Mouse (Mus musculus) CH12.LX (cell line): ENCODE data around the gene RPS10-NUDT3. TPM values are rescaled to one million over a fixed set of nuclear protein-coding genes. Genes with fewer than 3 reads are reported as not detected.

Source experiments
- DNase-seq: peaks from one replicate; pipeline ENCODE4 v3.0.0-alpha.2; 2013; ENCODE audit errors: extremely low read depth
- H3K27ac ChIP-seq: 2 replicates; pipeline ENCODE4 v1.5.1; 2012; ENCODE audit warnings: low read depth, mild to moderate bottlenecking, control low read depth, moderate library complexity; ENCODE audit not compliant: insufficient read depth
- H3K27me3 ChIP-seq: replicated peaks from 2 replicates; pipeline ENCODE3; 2012; ENCODE audit warnings: inconsistent platforms
- H3K36me3 ChIP-seq, 2 experiments: replicated peaks in 1 of 2; 2 replicates each; pipeline versions ENCODE3 to v1.6.1; 2012; ENCODE audit warnings: inconsistent platforms in 1 of 2, low read length in 1 of 2, mild to moderate bottlenecking in 1 of 2, mixed read lengths in 1 of 2, moderate library complexity in 1 of 2; ENCODE audit not compliant: control insufficient read depth in 1 of 2, insufficient read depth in 1 of 2
- H3K4me1 ChIP-seq, 2 experiments: 2 replicates each; pipeline ENCODE4 v1.6.1; 2012; ENCODE audit warnings: inconsistent platforms in 1 of 2, moderate library complexity in 1 of 2; ENCODE audit not compliant: insufficient read depth in 2 of 2, control insufficient read depth in 1 of 2
- H3K4me2 ChIP-seq: 2 replicates; pipeline ENCODE4 v1.6.1; 2012; ENCODE audit warnings: low read depth, mild to moderate bottlenecking, control low read depth; ENCODE audit not compliant: poor library complexity, insufficient read depth, severe bottlenecking
- H3K4me3 ChIP-seq, 3 experiments: fragments of 150-350 bp in 1 of 3; sonication (generic) in 1 of 3; replicated peaks in 1 of 3; 2 replicates each; pipeline versions ENCODE3 to v1.5.1; 2011 to 2012; ENCODE audit warnings: low read depth in 2 of 3, low read length in 2 of 3, mild to moderate bottlenecking in 2 of 3, moderate library complexity in 2 of 3, control low read depth in 1 of 3, improper control_type of control experiment in 1 of 3, inconsistent platforms in 1 of 3, mixed read lengths in 1 of 3; ENCODE audit not compliant: poor library complexity in 1 of 3
- H3K79me2 ChIP-seq: replicated peaks from 2 replicates; pipeline ENCODE4 v1.6.1; 2012; ENCODE audit warnings: mild to moderate bottlenecking, moderate library complexity; ENCODE audit not compliant: control insufficient read depth, poor library complexity, insufficient read depth, severe bottlenecking; ENCODE audit errors: extremely low read depth
- H3K9ac ChIP-seq: 2 replicates; pipeline ENCODE4 v1.6.1; 2012; ENCODE audit warnings: low read depth, mild to moderate bottlenecking, control low read depth, moderate library complexity; ENCODE audit not compliant: insufficient read depth
- H3K9me3 ChIP-seq: replicated peaks from 2 replicates; pipeline ENCODE3; 2012; ENCODE audit warnings: low read length, inconsistent platforms, mixed read lengths
- BHLHE40 ChIP-seq: IDR thresholded peaks from 2 replicates; pipeline ENCODE4 v1.6.1; 2011; ENCODE audit warnings: mild to moderate bottlenecking, low read depth, low read length, improper control_type of control experiment
- CHD2 ChIP-seq: IDR thresholded peaks from 2 replicates; pipeline ENCODE4 v1.6.1; 2011; ENCODE audit warnings: low read length, improper control_type of control experiment
- CTCF ChIP-seq, 2 experiments: IDR thresholded peaks in 1 of 2; conservative IDR thresholded peaks in 1 of 2; 2 replicates each; pipeline ENCODE4 v1.5.1; 2011 to 2012; ENCODE audit warnings: low read depth in 2 of 2, low read length in 2 of 2, improper control_type of control experiment in 1 of 2, inconsistent platforms in 1 of 2, mild to moderate bottlenecking in 1 of 2, moderate library complexity in 1 of 2
- ELF1 ChIP-seq: IDR thresholded peaks from 2 replicates; pipeline ENCODE4 v1.6.1; 2014; ENCODE audit warnings: low read depth, mild to moderate bottlenecking, inconsistent platforms, low read length, improper control_type of control experiment
- ETS1 ChIP-seq: conservative IDR thresholded peaks from 2 replicates; pipeline ENCODE4 v1.6.1; 2012; ENCODE audit warnings: low read depth, mild to moderate bottlenecking, inconsistent platforms, low read length, improper control_type of control experiment, moderate library complexity
- HCFC1 ChIP-seq: IDR thresholded peaks from 2 replicates; pipeline ENCODE4 v1.6.1; 2012; ENCODE audit warnings: low read depth, mild to moderate bottlenecking, inconsistent platforms, low read length, improper control_type of control experiment
- JUN ChIP-seq: IDR thresholded peaks from 2 replicates; pipeline ENCODE4 v1.6.1; 2011; ENCODE audit warnings: low read depth, mild to moderate bottlenecking, low read length, improper control_type of control experiment, moderate library complexity; ENCODE audit not compliant: insufficient read depth
- KAT2A ChIP-seq: IDR thresholded peaks from 2 replicates; pipeline ENCODE4 v1.6.1; 2012; ENCODE audit warnings: low read length, improper control_type of control experiment, inconsistent platforms; ENCODE audit not compliant: insufficient replicate concordance
- MAX ChIP-seq: IDR thresholded peaks from 2 replicates; pipeline ENCODE4 v1.6.1; 2011; ENCODE audit warnings: low read length, improper control_type of control experiment
- MYC ChIP-seq: IDR thresholded peaks from 2 replicates; pipeline ENCODE4 v1.6.1; 2011; ENCODE audit warnings: low read depth, mild to moderate bottlenecking, improper control_type of control experiment, low read length
- POLR2AphosphoS2 ChIP-seq: IDR thresholded peaks from 2 replicates; pipeline ENCODE4 v1.6.1; 2011; ENCODE audit warnings: low read depth, low read length, improper control_type of control experiment
- SIN3A ChIP-seq: IDR thresholded peaks from 2 replicates; pipeline ENCODE4 v1.6.1; 2012; ENCODE audit warnings: low read length, improper control_type of control experiment, inconsistent platforms
- TCF12 ChIP-seq: IDR thresholded peaks from 2 replicates; pipeline ENCODE4 v1.6.1; 2014; ENCODE audit warnings: low read depth, mild to moderate bottlenecking, inconsistent platforms, low read length, improper control_type of control experiment
- ZKSCAN1 ChIP-seq: IDR thresholded peaks from 2 replicates; pipeline ENCODE4 v1.6.1; 2012; ENCODE audit warnings: low read depth, inconsistent platforms, low read length, improper control_type of control experiment, borderline replicate concordance
- dilution Hi-C: fragments of 300-500 bp; cut with MboI; formaldehyde crosslinking; loops from 2 replicates; pipeline ENCODE4 v1.14.3; 2020; ENCODE audit warnings: low sequenced_read_pairs; ENCODE audit not compliant: extremely low pct_unique_long_range_greater_than_20kb, extremely low pct_ligation_motif_present
- in situ Hi-C: fragments of 300-500 bp; cut with MboI; formaldehyde crosslinking; loops from 3 replicates; pipeline ENCODE4 v1.14.3; 2019; ENCODE audit warnings: low sequenced_read_pairs, low pct_ligation_motif_present, low pct_unique_long_range_greater_than_20kb, mixed read lengths
- polyA plus RNA-seq: library from polyadenylated mRNA; unstranded; fragments of >175 nt; gene quantifications from 2 replicates; pipeline ENCODE4 v1.2.1, GENCODE M21; 2012; ENCODE audit warnings: low read depth; ENCODE audit not compliant: insufficient read length
- total RNA-seq, 2 experiments: library from RNA; depleted of rRNA; stranded (reverse); fragments of 300-350 nt in 1 of 2; fragments of >200 nt in 1 of 2; gene quantifications; 2 replicates each; pipeline ENCODE4 v1.2.3; 2012 to 2014

RPS10-NUDT3 gene
- total and polyA plus RNA-seq, 3 experiments, result 30.3 TPM; not detected in 2

- TF ChIP-seq JUN (no peak), POLR2AphosphoS2 (peak; percentile 97), CHD2 (no peak; the same call in none of the 2 replicates), SIN3A (no peak; the same call in 1 of the 2 replicates), HCFC1 (no peak), TCF12 (no peak), KAT2A (no peak), ZKSCAN1 (no peak)
Measured at GRCm38 (mm10) chr17:27629249-27630020, 5.6 kb downstream of the RPS10-NUDT3 start (continued).

GRCm38 (mm10) chr17:27628376-27628775 is 6.6 kb downstream of the RPS10-NUDT3 start:
- Histone ChIP-seq H3K4me3 (no peak overlapping the region), H3K27ac (no peak overlapping the region), H3K9me3 (no peaks in the 10 kb centered on the region), H3K9ac (no peak overlapping the region), H3K79me2 (peaks cover 26% of the 10 kb centered on the region), H3K4me1 (peaks cover 8 to 37% of the 10 kb centered on the region in 2 experiments), H3K4me2 (no peak overlapping the region), H3K36me3 (peaks cover 42 to 44% of the 10 kb centered on the region in 2 experiments), H3K27me3 (no peaks in the 10 kb centered on the region)
- DNase-seq, result no peak
- dilution Hi-C loops (no loop called here), in situ Hi-C loops (no loop called here)
- TF ChIP-seq BHLHE40 (no peak), MAX (no peak), ELF1 (no peak), SIN3A (0 out of 2 replicates have a peak, but pooled peaks have one; percentile 5)
- TF ChIP-seq, all 38 proteins: peak for 1

GRCm38 (mm10) chr17:27627451-27627850 is 7.6 kb downstream of the RPS10-NUDT3 start:
- no peak for DNase-seq
- no peaks in the 10 kb centered on the region for H3K27me3 ChIP-seq
- no peak overlapping the region for H3K4me3 ChIP-seq
- no peak overlapping the region for H3K27ac ChIP-seq
- in situ Hi-C loops (no loop called here), dilution Hi-C loops (no loop called here)
- H3K4me2 ChIP-seq, result no peak overlapping the region
- H3K79me2 ChIP-seq, result peaks cover 21% of the 10 kb centered on the region
- H3K9ac ChIP-seq, result no peak overlapping the region
- H3K4me1 ChIP-seq, result peaks cover 8 to 28% of the 10 kb centered on the region in 2 experiments
- peaks cover 32 to 35% of the 10 kb centered on the region in 2 experiments for H3K36me3 ChIP-seq
- TF ChIP-seq CTCF (conservative IDR thresholded peaks at IDR 0.05 in 1 of 2, IDR thresholded peaks at IDR 0.05 in 1 of 2; ENCODE audit: low read depth in 2 of 2, low read length in 2 of 2) (0 out of 4 replicates have a peak, but pooled peaks of 1 of the 2 experiments have one; percentile 38), MYC (peak; percentile 55; the same call in 1 of the 2 replicates), ETS1 (no peak)
- no peaks in the 10 kb centered on the region for H3K9me3 ChIP-seq
